Mouse (Mus musculus) ES-Bruce4 (cell line): ENCODE data around the gene Tpra1.

Source experiments
- EP300 ChIP-seq: IDR thresholded peaks from 2 replicates; pipeline ENCODE4 v1.6.1; 2011; ENCODE audit warnings: low read depth, low read length; ENCODE audit not compliant: insufficient read depth
- POLR2A ChIP-seq: IDR thresholded peaks from one replicate; pipeline ENCODE4 v1.8.1; 2011; ENCODE audit warnings: low read length; ENCODE audit not compliant: insufficient read depth

- TF ChIP-seq POLR2A (no peak), EP300 (no peak)
These were observed 55.8 kb downstream of the Tpra1 start for GRCm38 (mm10) chr6:88957801-88958211.
